Mouse (Mus musculus) E14TG2a.4 (cell line): ENCODE results near the gene 1700023F06Rik.

Experiments
- CTCF ChIP-seq: conservative IDR thresholded peaks from 2 replicates; pipeline ENCODE4 v1.5.1; 2014; ENCODE audit warnings: low read length
- NANOG ChIP-seq: IDR thresholded peaks from 2 replicates; pipeline ENCODE4 v1.6.1; 2014; ENCODE audit warnings: borderline replicate concordance, low read length, mixed read lengths
- POU5F1 ChIP-seq: IDR thresholded peaks from 2 replicates; pipeline ENCODE4 v1.6.1; 2014; ENCODE audit warnings: low read length, borderline replicate concordance

- TF ChIP-seq CTCF: no peak
- no peak for TF ChIP-seq POU5F1
- TF ChIP-seq NANOG: no peak
Observed at GRCm38 (mm10) chr11:103234447-103234846, 26.1 kb upstream of the 1700023F06Rik start.
